Mouse (Mus musculus): ENCODE measurements around the gene Pygo1. TPM values are rescaled to one million over a fixed set of nuclear protein-coding genes. Genes with fewer than 3 reads are reported as not detected.

The Pygo1 gene
- polyA plus RNA-seq, 1 experiment from 2014 or later: 11.4 TPM

DNA sequence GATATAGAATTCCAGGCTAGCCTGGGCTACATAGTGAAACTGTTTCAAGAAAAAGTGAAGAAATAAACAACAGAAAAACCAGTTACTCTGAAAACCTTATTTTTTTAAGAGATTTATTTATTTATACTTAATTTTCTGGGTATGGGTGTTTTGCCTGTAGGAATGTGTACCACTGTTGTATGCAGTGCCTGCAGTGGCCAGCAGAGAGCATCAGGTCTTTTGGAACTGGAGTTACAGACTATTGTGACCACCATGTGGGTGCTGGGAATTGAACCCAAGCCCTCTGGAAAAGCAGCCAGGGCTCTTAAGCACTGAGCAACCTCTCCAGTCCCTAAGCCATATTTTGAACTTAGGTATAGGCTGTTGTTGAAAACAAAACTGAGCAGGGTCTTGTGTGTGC is 47.5 kb downstream of the Pygo1 start:
- Histone ChIP-seq H3K36me3 (no peaks in the 10 kb centered on the region), H3K27me3 (no peaks in the 10 kb centered on the region), H3K4me2 (replicated peaks) (no peak overlapping the region), H3K4me3 (no peak overlapping the region), H3K9ac (replicated peaks) (no peak overlapping the region), H3K9me3 (no peaks in the 10 kb centered on the region), H3K4me1 (no peaks in the 10 kb centered on the region), H3K27ac (replicated peaks) (no peak overlapping the region)
- no peak for ATAC-seq (ENCODE audit: low FRiP score, low read depth)

DNA sequence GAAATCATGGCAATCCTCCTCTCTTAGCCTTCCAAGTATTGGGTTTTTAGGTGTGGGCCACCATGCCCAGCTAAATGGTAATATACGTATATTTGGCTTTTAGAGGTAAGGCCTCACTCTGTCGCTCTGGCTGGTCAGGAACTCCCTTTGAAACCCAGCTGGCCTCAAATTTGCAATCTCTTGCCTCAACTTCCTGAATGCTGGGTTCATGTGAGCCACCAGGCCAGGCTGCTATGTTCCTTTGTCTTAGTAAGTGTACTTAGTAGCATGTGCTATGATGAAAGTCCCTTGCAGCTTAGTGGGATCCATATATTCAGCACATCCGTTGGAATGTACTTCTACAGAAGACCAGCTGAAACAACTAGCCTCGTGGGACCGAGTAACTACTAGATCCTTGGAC is 49.3 kb downstream of the Pygo1 start:
- H3K9ac ChIP-seq (replicated peaks): no peak overlapping the region
- H3K36me3 ChIP-seq: no peaks in the 10 kb centered on the region
- no peaks in the 10 kb centered on the region for H3K9me3 ChIP-seq
- no peaks in the 10 kb centered on the region for H3K27me3 ChIP-seq
- H3K4me1 ChIP-seq: no peaks in the 10 kb centered on the region
- 90% methylated on average over 5 of the region's 5 CpGs for WGBS
- no peak overlapping the region for H3K27ac ChIP-seq (replicated peaks)
- ATAC-seq (ENCODE audit: low FRiP score, low read depth): no peak
- H3K4me2 ChIP-seq (replicated peaks): no peak overlapping the region
- no peak overlapping the region for H3K4me3 ChIP-seq

DNA sequence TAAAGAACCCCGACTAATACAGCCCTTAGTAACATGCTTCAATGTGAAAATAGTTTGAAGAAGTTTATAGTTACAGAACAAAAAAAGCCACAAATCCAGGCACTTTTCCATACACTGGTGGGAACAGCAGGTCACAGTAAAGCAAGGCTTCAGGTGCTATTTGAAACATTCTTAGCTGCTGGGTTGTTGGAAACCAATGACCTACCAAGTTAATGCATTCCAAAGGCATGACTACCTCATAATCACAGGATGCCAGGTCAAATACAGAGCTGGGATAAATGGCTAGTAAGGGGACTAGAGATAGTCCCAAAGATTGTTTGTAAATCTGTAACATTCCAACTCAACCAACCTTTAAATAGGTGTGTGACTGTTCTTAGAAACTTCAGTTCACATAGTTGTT is 49.8 kb downstream of the Pygo1 start:
- Histone ChIP-seq H3K4me1 (no peaks in the 10 kb centered on the region), H3K4me2 (replicated peaks) (no peak overlapping the region), H3K9me3 (no peaks in the 10 kb centered on the region), H3K9ac (replicated peaks) (no peak overlapping the region), H3K36me3 (no peaks in the 10 kb centered on the region), H3K27me3 (no peaks in the 10 kb centered on the region), H3K27ac (replicated peaks) (no peak overlapping the region), H3K4me3 (no peak overlapping the region)
- ATAC-seq (ENCODE audit: low FRiP score, low read depth): no peak
- 86% methylated on average over 1 of the region's 1 CpGs for WGBS

DNA sequence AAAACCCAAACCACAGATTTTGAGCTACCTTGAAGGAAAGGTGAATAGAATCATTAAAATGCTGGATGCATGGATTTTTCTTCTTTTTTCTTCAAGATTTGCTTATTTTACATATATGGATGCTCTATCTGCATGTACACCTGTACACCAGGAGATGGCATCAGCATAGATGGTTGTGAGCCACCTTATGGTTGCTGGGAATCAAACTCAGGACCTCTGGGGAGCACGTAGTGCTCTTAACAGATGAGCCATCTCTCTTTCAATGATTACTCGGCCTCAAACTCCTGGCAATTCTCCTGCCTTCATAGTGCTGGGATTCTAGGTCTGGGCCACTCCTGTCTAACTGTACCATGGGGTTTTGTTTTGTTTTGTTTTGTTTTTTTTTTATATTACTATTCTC is 57.6 kb downstream of the Pygo1 start:
- H3K27me3 ChIP-seq: no peaks in the 10 kb centered on the region
- WGBS: 79% methylated on average over 2 of the region's 2 CpGs
- no peak overlapping the region for H3K4me3 ChIP-seq
- H3K4me1 ChIP-seq: peaks cover 16% of the 10 kb centered on the region
- no peak overlapping the region for H3K27ac ChIP-seq (replicated peaks)
- H3K4me2 ChIP-seq (replicated peaks): no peak overlapping the region
- H3K9me3 ChIP-seq: no peaks in the 10 kb centered on the region
- ATAC-seq (ENCODE audit: low FRiP score, low read depth): no peak
- no peaks in the 10 kb centered on the region for H3K36me3 ChIP-seq
- H3K9ac ChIP-seq (replicated peaks): no peak overlapping the region

DNA sequence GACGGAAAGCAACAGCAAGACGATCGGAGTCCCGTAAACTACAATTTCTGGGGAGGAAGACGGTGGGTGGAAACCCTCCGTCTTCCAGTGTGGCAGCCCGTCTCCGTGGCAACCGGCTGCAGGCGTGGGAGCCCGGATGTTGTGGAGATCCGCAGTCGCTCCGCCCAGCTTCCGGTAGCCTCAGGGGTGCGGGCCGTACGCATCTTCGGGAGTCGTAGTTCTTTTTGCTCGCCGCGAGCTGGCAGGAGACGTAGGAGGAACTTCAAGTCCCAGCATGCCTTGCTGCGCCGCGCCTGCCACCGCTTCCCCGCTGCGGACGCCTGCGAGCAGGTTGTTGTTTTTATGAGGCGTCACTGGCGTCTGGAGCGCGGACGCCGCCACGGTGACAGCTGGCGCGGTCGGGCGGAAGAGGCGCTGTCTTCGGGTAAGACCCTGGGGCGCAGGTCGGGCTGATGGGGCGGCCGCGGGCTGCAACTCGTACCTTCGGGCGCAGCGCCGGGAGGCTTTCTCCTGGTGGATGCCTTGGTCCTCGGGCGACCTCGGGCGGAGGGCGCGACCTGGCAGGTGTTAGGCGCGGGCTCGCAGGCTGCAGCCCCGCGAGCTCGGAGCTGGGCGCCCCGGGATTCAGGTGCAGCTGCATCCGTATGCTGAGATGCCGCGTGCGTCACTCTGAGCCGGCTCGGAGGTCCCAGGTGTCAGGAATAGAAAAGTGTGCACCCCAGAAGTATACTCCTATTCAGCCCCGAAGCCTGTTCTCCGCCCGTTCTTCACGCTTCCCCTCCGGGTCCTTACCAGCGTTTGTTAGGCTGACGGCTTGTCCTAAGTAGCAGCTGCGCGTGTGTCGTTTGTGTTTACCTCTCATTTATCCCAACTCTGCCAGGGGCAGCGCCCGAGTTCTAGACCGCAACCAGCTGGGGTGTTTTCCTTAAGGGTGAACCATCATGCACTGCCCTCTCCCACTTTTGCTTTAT is 60.1 kb downstream of the Pygo1 start, which contains the start of the genes Ccpg1os and Ccpg1:
Ccpg1os (minus strand) TSS at position 133 of the 971 bp plus-strand sequence.
Ccpg1 (plus strand) TSS at position 180 of the 971 bp plus-strand sequence.
- Histone ChIP-seq H3K27me3 (no peaks in the 10 kb centered on the region), H3K9ac (replicated peaks) (peak within 1 kb of the TSS; percentile 80), H3K9me3 (no peaks in the 10 kb centered on the region), H3K4me2 (replicated peaks) (peak within 1 kb of the TSS; percentile 88), H3K4me3 (peak within 1 kb of the TSS; percentile 93), H3K36me3 (no peaks in the 10 kb centered on the region), H3K27ac (replicated peaks) (peak within 1 kb of the TSS; percentile 88), H3K4me1 (peaks cover 16% of the 10 kb centered on the region)
- under 1% methylated on average over 80 of the region's 88 CpGs for WGBS
- ATAC-seq (ENCODE audit: low FRiP score, low read depth): peak; percentile 100

DNA sequence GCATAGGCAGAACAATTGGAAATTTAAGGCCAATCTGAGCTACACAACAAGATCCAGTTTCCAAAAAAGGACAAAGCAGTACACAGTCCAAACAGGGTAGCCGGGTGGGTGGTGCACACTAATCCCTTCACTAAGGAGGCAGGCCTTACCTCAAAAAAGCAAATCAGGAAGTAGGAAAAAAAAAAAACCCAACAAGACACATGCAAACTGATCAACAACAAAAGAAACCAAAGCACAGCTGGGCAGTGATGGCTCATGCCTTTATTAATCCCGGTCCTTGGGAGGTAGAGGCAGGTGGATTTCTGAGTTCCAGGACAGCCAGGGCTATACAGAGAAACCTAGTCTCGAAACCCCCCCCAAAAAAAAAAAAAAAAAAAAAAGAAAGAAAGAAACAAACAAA is 62.3 kb downstream of the Pygo1 start:
- no peak overlapping the region for H3K4me3 ChIP-seq
- H3K4me2 ChIP-seq (replicated peaks): no peak overlapping the region

DNA sequence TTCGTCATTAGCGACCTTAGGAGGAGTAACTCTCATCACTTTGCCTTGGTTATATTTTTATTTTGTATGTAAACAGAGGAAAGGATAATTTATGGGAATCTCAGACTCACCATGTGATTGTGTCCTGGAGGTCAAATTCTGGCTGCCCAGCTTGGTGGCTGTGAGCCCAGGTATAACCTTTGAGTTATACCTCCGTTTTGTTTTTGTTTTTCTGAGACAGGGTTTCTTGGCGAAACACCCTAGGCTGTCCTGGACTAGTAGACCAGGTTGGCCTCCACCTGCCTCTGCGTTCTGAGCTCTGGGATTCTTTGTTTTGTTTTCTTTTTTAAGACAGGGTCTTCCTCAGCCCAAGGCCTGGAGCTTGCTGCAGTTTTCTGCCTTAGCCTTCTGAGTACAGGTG is 63.3 kb downstream of the Pygo1 start:
- H3K4me1 ChIP-seq: peaks cover 16% of the 10 kb centered on the region
- no peaks in the 10 kb centered on the region for H3K9me3 ChIP-seq
- H3K4me3 ChIP-seq: no peak overlapping the region
- ATAC-seq (ENCODE audit: low FRiP score, low read depth): no peak
- H3K36me3 ChIP-seq: no peaks in the 10 kb centered on the region
- no peak overlapping the region for H3K9ac ChIP-seq (replicated peaks)
- 80% methylated on average over 5 of the region's 5 CpGs for WGBS
- H3K27ac ChIP-seq (replicated peaks): no peak overlapping the region
- no peaks in the 10 kb centered on the region for H3K27me3 ChIP-seq
- no peak overlapping the region for H3K4me2 ChIP-seq (replicated peaks)

More for the DNA sequence above, 62.3 kb downstream of the Pygo1 start:
- ATAC-seq (ENCODE audit: low FRiP score, low read depth): no peak
- Histone ChIP-seq H3K27me3 (no peaks in the 10 kb centered on the region), H3K36me3 (no peaks in the 10 kb centered on the region), H3K4me1 (peaks cover 16% of the 10 kb centered on the region), H3K9ac (replicated peaks) (no peak overlapping the region), H3K9me3 (no peaks in the 10 kb centered on the region), H3K27ac (replicated peaks) (no peak overlapping the region)
- WGBS: 57% methylated on average over 3 of the region's 3 CpGs

DNA sequence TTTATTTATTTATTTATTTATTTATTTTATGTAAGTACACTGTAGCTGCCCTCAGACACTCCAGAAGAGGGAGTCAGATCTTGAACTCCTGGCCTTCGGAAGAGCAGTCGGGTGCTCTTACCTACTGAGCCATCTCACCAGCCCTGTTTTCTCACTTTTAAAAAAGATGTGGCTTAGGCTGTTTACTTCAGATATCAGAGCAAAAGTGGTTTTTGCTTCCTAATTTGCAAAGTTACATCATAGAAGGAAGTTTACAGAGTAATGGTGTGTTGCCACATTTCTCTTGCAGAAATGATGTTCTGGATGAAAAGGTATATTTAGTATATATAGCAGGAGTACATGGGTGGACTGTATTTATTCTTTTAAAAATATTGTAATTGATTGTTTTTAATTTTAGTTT is 66.0 kb downstream of the Pygo1 start:
- Histone ChIP-seq H3K27me3 (no peaks in the 10 kb centered on the region), H3K4me1 (peaks cover 3% of the 10 kb centered on the region), H3K9me3 (no peaks in the 10 kb centered on the region), H3K4me2 (replicated peaks) (no peak overlapping the region), H3K4me3 (no peak overlapping the region), H3K9ac (replicated peaks) (no peak overlapping the region), H3K27ac (replicated peaks) (no peak overlapping the region), H3K36me3 (no peaks in the 10 kb centered on the region)
- no peak for ATAC-seq (ENCODE audit: low FRiP score, low read depth)
- 94% methylated on average over 2 of the region's 2 CpGs for WGBS

DNA sequence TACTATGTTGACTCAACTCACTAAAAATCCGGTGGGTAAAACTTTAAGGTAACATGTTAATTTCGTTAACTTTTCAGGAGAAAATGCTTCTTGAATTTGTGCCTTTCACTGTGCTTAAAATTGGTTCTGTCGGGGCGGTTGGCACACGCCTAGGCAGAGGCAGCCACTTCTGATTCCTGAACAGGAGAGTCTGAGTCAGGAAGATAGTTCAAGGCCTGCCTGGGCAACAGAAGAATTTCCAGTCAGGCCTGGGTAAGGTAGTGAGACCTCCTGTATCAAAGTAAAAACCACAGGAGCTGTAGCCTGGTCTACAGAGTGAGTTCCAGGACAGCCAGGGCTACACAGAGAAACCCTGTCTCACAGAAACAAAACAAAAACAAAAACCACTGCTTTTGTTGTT is 67.1 kb downstream of the Pygo1 start:
- Histone ChIP-seq H3K9me3 (no peaks in the 10 kb centered on the region), H3K9ac (replicated peaks) (no peak overlapping the region), H3K27me3 (no peaks in the 10 kb centered on the region), H3K36me3 (no peaks in the 10 kb centered on the region), H3K4me3 (no peak overlapping the region), H3K4me2 (replicated peaks) (no peak overlapping the region), H3K27ac (replicated peaks) (no peak overlapping the region), H3K4me1 (no peaks in the 10 kb centered on the region)
- ATAC-seq (ENCODE audit: low FRiP score, low read depth): no peak
- WGBS: 87% methylated on average over 5 of the region's 5 CpGs

DNA sequence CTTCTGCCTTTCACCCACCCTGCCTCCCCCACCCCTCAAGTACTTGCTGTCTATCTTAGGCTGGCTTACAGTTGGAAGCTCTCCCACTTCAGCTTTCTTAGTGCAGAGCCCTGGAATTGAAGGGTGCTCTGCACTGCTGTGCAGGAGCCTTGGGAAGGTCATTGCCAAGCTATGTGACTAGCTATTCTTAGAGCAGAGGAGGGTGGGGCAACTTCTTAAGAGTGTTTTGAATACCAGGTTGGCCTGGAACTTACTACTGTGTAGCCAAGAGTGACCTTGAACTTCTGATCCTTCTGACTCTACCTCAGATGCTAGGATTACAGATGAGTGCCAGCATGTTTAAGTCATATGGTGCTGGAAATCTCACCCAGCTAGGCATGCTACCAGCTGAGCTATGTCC is 70.7 kb downstream of the Pygo1 start:
- ATAC-seq (ENCODE audit: low FRiP score, low read depth): no peak
- H3K27me3 ChIP-seq: no peaks in the 10 kb centered on the region
- no peak overlapping the region for H3K4me2 ChIP-seq (replicated peaks)
- H3K4me3 ChIP-seq: no peak overlapping the region
- no peak overlapping the region for H3K9ac ChIP-seq (replicated peaks)
- H3K4me1 ChIP-seq: no peaks in the 10 kb centered on the region
- H3K27ac ChIP-seq (replicated peaks): no peak overlapping the region
- H3K9me3 ChIP-seq: no peaks in the 10 kb centered on the region
- H3K36me3 ChIP-seq: no peaks in the 10 kb centered on the region

DNA sequence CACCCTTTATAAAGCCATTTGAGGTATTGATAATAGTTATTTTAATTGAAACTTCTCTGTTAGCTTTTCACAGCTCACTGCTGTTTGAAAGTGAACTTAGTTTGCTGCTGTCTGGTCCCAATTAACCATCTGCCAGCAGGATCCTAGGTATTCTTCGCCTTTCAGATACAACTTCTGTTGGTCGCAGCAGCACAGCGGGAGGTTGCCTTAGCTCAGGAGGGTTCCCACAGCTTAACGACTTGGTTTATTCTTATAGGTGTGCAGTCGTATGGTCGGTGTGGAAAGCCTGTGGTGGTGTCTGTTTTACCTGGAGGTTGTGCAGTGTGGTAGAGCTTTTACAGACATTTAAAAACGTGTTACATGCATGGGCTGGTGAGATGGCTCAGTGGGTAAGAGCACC is 71.4 kb downstream of the Pygo1 start:
- WGBS: 62% methylated on average over 7 of the region's 7 CpGs
- H3K4me3 ChIP-seq: no peak overlapping the region
- H3K4me1 ChIP-seq: no peaks in the 10 kb centered on the region
- H3K4me2 ChIP-seq (replicated peaks): no peak overlapping the region
- H3K9me3 ChIP-seq: no peaks in the 10 kb centered on the region
- no peak overlapping the region for H3K9ac ChIP-seq (replicated peaks)
- no peak for ATAC-seq (ENCODE audit: low FRiP score, low read depth)
- no peak overlapping the region for H3K27ac ChIP-seq (replicated peaks)
- H3K27me3 ChIP-seq: no peaks in the 10 kb centered on the region
- 0 out of 2 replicates have a peak, but pooled peaks cover under 1% of the 10 kb centered on the region for H3K36me3 ChIP-seq

DNA sequence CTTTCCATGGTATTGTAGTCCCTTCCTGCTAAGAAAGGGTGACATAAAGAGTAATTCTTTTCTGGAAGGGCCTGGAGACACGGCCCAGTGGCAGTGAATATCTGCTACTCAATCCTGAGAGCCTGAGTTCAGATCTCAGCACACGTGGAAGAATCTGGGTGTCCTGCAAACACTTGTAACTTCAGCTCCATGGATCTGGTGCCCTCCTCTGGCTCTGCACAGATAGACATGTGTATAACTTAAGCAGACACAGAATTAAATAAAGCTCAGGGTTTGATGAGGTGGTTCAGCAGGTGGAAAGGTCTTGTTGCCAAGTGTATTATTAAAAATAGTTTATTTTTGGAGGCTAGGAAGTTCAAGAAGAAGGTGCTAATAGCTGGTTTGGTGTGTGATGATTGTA is 75.0 kb downstream of the Pygo1 start:
- H3K4me1 ChIP-seq: no peaks in the 10 kb centered on the region
- ATAC-seq (ENCODE audit: low FRiP score, low read depth): no peak
- H3K4me3 ChIP-seq: no peak overlapping the region
- no peaks in the 10 kb centered on the region for H3K27me3 ChIP-seq
- no peak overlapping the region for H3K4me2 ChIP-seq (replicated peaks)
- H3K36me3 ChIP-seq: peaks cover 13% of the 10 kb centered on the region
- 76% methylated on average over 2 of the region's 2 CpGs for WGBS
- no peak overlapping the region for H3K9ac ChIP-seq (replicated peaks)
- H3K27ac ChIP-seq (replicated peaks): no peak overlapping the region
- H3K9me3 ChIP-seq: no peaks in the 10 kb centered on the region

All from midbrain, embryonic 12.5 days (tissue).